Mouse (Mus musculus) testis, adult 2 months (tissue): ENCODE measurements around the gene Slc37a3.

Experiments used
- CTCF ChIP-seq: fragments of 200-500 bp; IDR thresholded peaks from 2 replicates; pipeline ENCODE4 v1.5.1; 2012; ENCODE audit warnings: low read depth, mild to moderate bottlenecking, inconsistent platforms, low read length, moderate library complexity; ENCODE audit not compliant: control insufficient read depth, insufficient read depth, insufficient replicate concordance
- POLR2A ChIP-seq: fragments of 200-500 bp; IDR thresholded peaks from 2 replicates; pipeline ENCODE4 v1.6.1; 2012; ENCODE audit warnings: low read depth, mild to moderate bottlenecking, inconsistent platforms, low read length, moderate library complexity; ENCODE audit not compliant: control insufficient read depth

GRCm38 (mm10) chr6:39423686-39424085 is 46.2 kb upstream of the Slc37a3 start:
- no peak for TF ChIP-seq CTCF
- TF ChIP-seq POLR2A, result no peak
